Mouse (Mus musculus) kidney, postnatal 0 days (tissue): ENCODE measurements around the gene Ppp1r9a. TPM values are rescaled to one million over a fixed set of nuclear protein-coding genes. Genes with fewer than 3 reads are reported as not detected.

Source experiments
- ATAC-seq: fragments of 200-750 bp; cut with Nextera tagmentation; replicated peaks from 2 replicates; pipeline ENCODE4 v1.8.0; 2017; ENCODE audit warnings: low read depth, moderate number of reproducible peaks, moderate TSS enrichment, moderate library complexity; ENCODE audit not compliant: low FRiP score
- DNase-seq: peaks from one replicate; pipeline ENCODE4 v3.0.0-alpha.2; 2016; ENCODE audit warnings: low spot score
- H3K27ac ChIP-seq: fragments of 300-500 bp; sonication (generic); 2 replicates; pipeline ENCODE4 v1.5.1; 2014; ENCODE audit warnings: mild to moderate bottlenecking
- H3K27me3 ChIP-seq: fragments of 300-500 bp; sonication (generic); 2 replicates; pipeline ENCODE4 v1.6.1; 2014; ENCODE audit warnings: low read length, mixed read lengths; ENCODE audit not compliant: insufficient read depth
- H3K36me3 ChIP-seq: fragments of 300-500 bp; sonication (generic); 2 replicates; pipeline ENCODE4 v1.6.1; 2014; ENCODE audit warnings: low read length, mixed read lengths; ENCODE audit not compliant: insufficient read depth
- H3K4me1 ChIP-seq: fragments of 300-500 bp; sonication (generic); replicated peaks from 2 replicates; pipeline ENCODE4 v1.6.1; 2014; ENCODE audit warnings: antibody characterized with exemption, low read length, mixed read lengths; ENCODE audit not compliant: insufficient read depth
- H3K4me2 ChIP-seq: fragments of 300-500 bp; sonication (generic); 2 replicates; pipeline ENCODE4 v1.6.1; 2014; ENCODE audit warnings: mild to moderate bottlenecking, low read length, moderate library complexity, mixed read lengths
- H3K4me3 ChIP-seq: fragments of 300-500 bp; sonication (generic); replicated peaks from 2 replicates; pipeline ENCODE4 v1.5.1; 2014; ENCODE audit warnings: low read depth, low read length
- H3K9ac ChIP-seq: fragments of 300-500 bp; sonication (generic); 2 replicates; pipeline ENCODE4 v1.6.1; 2014; ENCODE audit warnings: low read depth, low read length
- H3K9me3 ChIP-seq: fragments of 300-500 bp; sonication (generic); replicated peaks from 2 replicates; pipeline ENCODE4 v1.6.1; 2016; ENCODE audit warnings: low read length, inconsistent platforms, mixed read lengths
- CTCF ChIP-seq: IDR thresholded peaks from 2 replicates; pipeline ENCODE4 v1.5.1; 2016; ENCODE audit warnings: antibody characterized with exemption, low read depth, mild to moderate bottlenecking, moderate library complexity
- WGBS: fragments of 180-500 bp; shearing (Covaris S2); extraction: QIAGEN DNeasy Blood & Tissue Kit; methylation state at CpG from one replicate; pipeline ENCODE4 v1.1.7; 2014; 5-methylcytosine and 5-hydroxymethylcytosine counted together
- polyA plus RNA-seq: library from polyadenylated mRNA; unstranded; fragments of >200 nt; fragmentation: Nextera tagmentation; extraction: Ambion mirVana; gene quantifications from 2 replicates; pipeline ENCODE4 v1.2.1, GENCODE M21; 2015

Ppp1r9a gene
- polyA plus RNA-seq, 1 experiment from 2014 or later, result 8.2 TPM

DNA sequence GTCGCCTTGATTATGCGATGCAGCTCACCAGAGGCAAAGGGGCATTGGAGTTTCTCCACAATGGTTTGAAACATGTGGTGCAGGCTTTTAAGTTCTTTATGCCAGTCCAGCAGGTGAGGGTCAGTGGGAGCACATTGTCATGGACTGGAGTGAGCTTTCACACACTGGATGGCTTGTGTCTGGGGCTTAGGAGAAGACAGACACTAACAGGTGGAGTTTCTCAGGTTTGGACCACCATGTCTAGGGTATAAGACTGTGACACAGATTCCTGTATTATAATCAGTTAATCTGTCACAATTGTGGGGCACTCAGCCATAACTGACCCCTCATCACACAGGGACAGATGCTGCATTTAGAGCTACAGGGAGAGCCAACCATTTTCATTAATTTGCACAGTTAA is 124.5 kb downstream of the Ppp1r9a start:
- H3K4me1 ChIP-seq, result no peaks in the 10 kb centered on the region
- no peaks in the 10 kb centered on the region for H3K9me3 ChIP-seq
- H3K4me3 ChIP-seq, result no peak overlapping the region
- no peak for TF ChIP-seq CTCF
- H3K36me3 ChIP-seq, result no peaks in the 10 kb centered on the region
- H3K27ac ChIP-seq, result no peak overlapping the region
- H3K4me2 ChIP-seq, result no peak overlapping the region
- DNase-seq (no peak), ATAC-seq (no peak)
- 95% methylated on average over 2 of the region's 2 CpGs for WGBS
- H3K9ac ChIP-seq, result no peak overlapping the region
- no peaks in the 10 kb centered on the region for H3K27me3 ChIP-seq

- Histone ChIP-seq H3K36me3 (no peaks in the 10 kb centered on the region), H3K27me3 (no peaks in the 10 kb centered on the region), H3K9me3 (no peaks in the 10 kb centered on the region), H3K27ac (no peak overlapping the region), H3K4me3 (no peak overlapping the region), H3K9ac (no peak overlapping the region), H3K4me1 (no peaks in the 10 kb centered on the region), H3K4me2 (no peak overlapping the region)
- 53% methylated on average over 5 of the region's 5 CpGs for whole genome bisulfite sequencing
- ATAC-seq (no peak), DNase-seq (no peak)
- no peak for TF ChIP-seq CTCF
These were observed 125.1 kb downstream of the Ppp1r9a start for GRCm38 (mm10) chr6:5027801-5028200.

GRCm38 (mm10) chr6:5029205-5029927 is 126.6 kb downstream of the Ppp1r9a start:
- Histone ChIP-seq H3K36me3 (no peaks in the 10 kb centered on the region), H3K27ac (no peak overlapping the region), H3K4me3 (no peak overlapping the region), H3K9me3 (no peaks in the 10 kb centered on the region), H3K4me2 (no peak overlapping the region), H3K27me3 (no peaks in the 10 kb centered on the region), H3K4me1 (no peaks in the 10 kb centered on the region), H3K9ac (no peak overlapping the region)
- ATAC-seq (peak; percentile 57; the same call in 1 of the 2 replicates), DNase-seq (peak; percentile 71)
- 26% methylated on average over 13 of the region's 13 CpGs for WGBS
- no peak for TF ChIP-seq CTCF

- Histone ChIP-seq H3K36me3 (no peaks in the 10 kb centered on the region), H3K4me2 (no peak overlapping the region), H3K4me1 (no peaks in the 10 kb centered on the region), H3K27ac (no peak overlapping the region), H3K27me3 (no peaks in the 10 kb centered on the region), H3K4me3 (no peak overlapping the region), H3K9me3 (no peaks in the 10 kb centered on the region), H3K9ac (no peak overlapping the region)
- ATAC-seq (no peak), DNase-seq (no peak)
- 67% methylated on average over 5 of the region's 5 CpGs for WGBS
- no peak for TF ChIP-seq CTCF
These were observed 127.2 kb downstream of the Ppp1r9a start for GRCm38 (mm10) chr6:5029956-5030355.

DNA sequence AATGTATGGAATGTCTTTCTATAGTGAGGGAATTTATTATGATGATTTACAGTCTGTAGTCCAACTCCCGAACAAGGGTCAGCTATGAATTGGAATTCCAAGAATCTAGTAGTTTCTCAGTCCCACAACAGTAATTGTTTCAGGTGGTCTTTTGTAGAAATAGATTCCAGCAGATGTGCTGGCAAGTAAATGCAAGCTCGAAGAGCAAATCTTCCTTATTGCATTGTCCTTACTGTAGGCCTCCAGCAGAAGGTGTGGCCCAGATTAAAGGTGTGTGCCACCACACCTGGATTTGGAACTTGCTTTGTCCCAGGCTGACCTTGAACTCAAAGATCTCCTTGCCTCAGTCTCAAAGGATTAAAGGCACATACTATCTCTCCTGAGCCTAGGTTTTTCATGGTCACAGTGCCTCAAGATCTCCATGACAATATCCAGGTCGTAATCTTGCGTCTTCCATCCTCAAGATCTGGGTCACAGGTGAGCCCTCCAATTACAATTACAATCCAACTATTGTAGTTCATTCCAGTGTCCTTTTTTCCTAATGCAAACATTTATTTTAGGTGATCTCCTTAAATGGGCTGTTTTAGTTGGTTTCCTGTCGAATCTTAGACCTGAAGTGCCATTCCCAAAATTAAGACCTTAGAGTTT is 130.4 kb downstream of the Ppp1r9a start:
- Histone ChIP-seq H3K27ac (no peak overlapping the region), H3K36me3 (no peaks in the 10 kb centered on the region), H3K4me3 (no peak overlapping the region), H3K4me2 (no peak overlapping the region), H3K4me1 (peaks cover 5% of the 10 kb centered on the region; the same call in 1 of the 2 replicates), H3K9me3 (no peaks in the 10 kb centered on the region), H3K9ac (no peak overlapping the region), H3K27me3 (no peaks in the 10 kb centered on the region)
- no peak for TF ChIP-seq CTCF
- DNase-seq (no peak), ATAC-seq (no peak)
- whole genome bisulfite sequencing, result 89% methylated on average over 5 of the region's 5 CpGs

DNA sequence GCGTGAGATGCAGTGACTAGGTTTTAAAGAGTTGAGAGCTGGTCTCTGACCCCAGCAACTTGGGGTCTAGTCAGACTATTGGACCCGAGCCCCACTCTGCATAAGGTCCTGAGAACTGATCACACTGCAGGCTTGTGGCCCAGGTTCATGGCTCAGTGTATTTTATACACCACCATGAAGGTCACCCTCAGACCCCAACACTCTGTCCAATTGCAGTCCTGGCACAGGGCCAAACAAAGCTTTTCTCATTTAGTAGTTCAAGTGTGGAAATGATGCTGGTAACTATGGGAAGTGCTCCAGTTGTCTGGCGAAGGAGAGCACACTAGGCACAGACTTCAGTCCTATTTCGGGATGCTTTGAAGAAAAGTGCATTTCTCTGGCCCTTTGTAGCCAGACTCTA is 134.5 kb downstream of the Ppp1r9a start:
- H3K9me3 ChIP-seq, result no peaks in the 10 kb centered on the region
- no peak overlapping the region for H3K9ac ChIP-seq
- H3K4me3 ChIP-seq, result no peak overlapping the region
- H3K27ac ChIP-seq, result no peak overlapping the region
- 66% methylated on average over 4 of the region's 4 CpGs for WGBS
- H3K36me3 ChIP-seq, result no peaks in the 10 kb centered on the region
- ATAC-seq, result no peak
- no peak for TF ChIP-seq CTCF
- DNase-seq, result no peak
- no peak overlapping the region for H3K4me2 ChIP-seq
- peaks cover 9% of the 10 kb centered on the region; the same call in 1 of the 2 replicates for H3K4me1 ChIP-seq
- H3K27me3 ChIP-seq, result no peaks in the 10 kb centered on the region
